Comparison of ENCODE assay signal across 8 mouse cellular contexts in genomic region chr5:112228240-112229076, GRCm38 (mm10). TPM values are rescaled to one million over a fixed set of nuclear protein-coding genes. Genes with fewer than 3 reads are reported as not detected.
DNase-seq lines count a peak whose midpoint lies in the region; ATAC-seq and TF ChIP-seq lines count a peak whose summit lies in the region.

No protein-coding gene starts in this region.

- no peak for DNase-seq in liver
- DNase-seq in forebrain, embryonic 11.5 days (ENCODE audit: low spot score): peak; percentile 91
- peak; percentile 67 to 76 for DNase-seq in layer of hippocampus, adult 2 months (ENCODE audit: low spot score in 2 of 2)
- DNase-seq in T-cell, adult 2 months (ENCODE audit: low spot score): no peak
- DNase-seq in ovary, postnatal 10 days (ENCODE audit: low spot score): no peak

- no peaks in the 10 kb centered on the region for H3K36me3 ChIP-seq in liver, embryonic 12.5 days
- peaks cover 4% of the 10 kb centered on the region for H3K36me3 ChIP-seq in forebrain, embryonic 11.5 days (ENCODE audit: control insufficient read depth, insufficient read depth, low read length)
- H3K36me3 ChIP-seq in midbrain, embryonic 15.5 days (replicated peaks): peaks cover 1% of the 10 kb centered on the region

- peak overlapping the region; percentile 15; the same call in 1 of the 2 replicates for H3K4me3 ChIP-seq in liver, embryonic 12.5 days
- H3K4me3 ChIP-seq in forebrain, embryonic 11.5 days (ENCODE audit: low read depth, low read length): peak overlapping the region; percentile 59
- peak overlapping the region; percentile 87 for H3K4me3 ChIP-seq in layer of hippocampus, adult 2 months
- H3K4me3 ChIP-seq in midbrain, embryonic 15.5 days: peak overlapping the region; percentile 76

- peaks cover 85% of the 10 kb centered on the region for H3K27me3 ChIP-seq in liver, embryonic 12.5 days (replicated peaks)
- no peaks in the 10 kb centered on the region; the same call in 1 of the 2 replicates for H3K27me3 ChIP-seq in forebrain, embryonic 11.5 days (ENCODE audit: control insufficient read depth, insufficient read depth, low read length)
- H3K27me3 ChIP-seq in midbrain, embryonic 15.5 days (replicated peaks): no peaks in the 10 kb centered on the region

- no peak for TF ChIP-seq CTCF in layer of hippocampus, adult 2 months (conservative IDR thresholded peaks at IDR 0.05)

- no peak overlapping the region for H3K27ac ChIP-seq in liver, embryonic 12.5 days
- peak overlapping the region; percentile 95 for H3K27ac ChIP-seq in forebrain, embryonic 11.5 days (ENCODE audit: low read depth, low read length)
- peak overlapping the region; percentile 95 for H3K27ac ChIP-seq in layer of hippocampus, adult 2 months
- peak overlapping the region; percentile 97 for H3K27ac ChIP-seq in midbrain, embryonic 15.5 days

- H3K4me1 ChIP-seq in liver, embryonic 12.5 days: peaks cover 7% of the 10 kb centered on the region
- H3K4me1 ChIP-seq in forebrain, embryonic 11.5 days (replicated peaks; ENCODE audit: control insufficient read depth, insufficient read depth, low read length): peaks cover 12% of the 10 kb centered on the region
- peaks cover 36% of the 10 kb centered on the region for H3K4me1 ChIP-seq in midbrain, embryonic 15.5 days

- H3K9ac ChIP-seq in liver, embryonic 12.5 days: no peak overlapping the region
- H3K9ac ChIP-seq in forebrain, embryonic 11.5 days (ENCODE audit: low read length): peak overlapping the region; percentile 83
- peak overlapping the region; percentile 94 for H3K9ac ChIP-seq in midbrain, embryonic 15.5 days

- ATAC-seq in liver, embryonic 12.5 days: no peak
- ATAC-seq in forebrain, embryonic 11.5 days (replicated peaks; ENCODE audit: low FRiP score): peak; percentile 80
- peak; percentile 88 for ATAC-seq in midbrain, embryonic 15.5 days (replicated peaks)
- ATAC-seq in megakaryocyte-erythroid progenitor cell, adult 5-6 weeks (replicated peaks; ENCODE audit: low FRiP score, low TSS enrichment, poor library complexity, severe bottlenecking): no peak

- WGBS in liver, embryonic 12.5 days (ENCODE audit: insufficient replicate concordance): 3% methylated on average over 57 of the region's 57 CpGs
- 1% methylated on average over 57 of the region's 57 CpGs for WGBS in forebrain, embryonic 11.5 days
- WGBS in midbrain, embryonic 15.5 days: under 1% methylated on average over 57 of the region's 57 CpGs

- peak overlapping the region; percentile 33 for H3K4me2 ChIP-seq in liver, embryonic 12.5 days
- H3K4me2 ChIP-seq in forebrain, embryonic 11.5 days (ENCODE audit: low read depth, low read length, severe bottlenecking): peak overlapping the region; percentile 77
- H3K4me2 ChIP-seq in midbrain, embryonic 15.5 days: peak overlapping the region; percentile 82

- H3K9me3 ChIP-seq in liver, embryonic 12.5 days (replicated peaks): no peaks in the 10 kb centered on the region
- no peaks in the 10 kb centered on the region; the same call in 1 of the 2 replicates for H3K9me3 ChIP-seq in forebrain, embryonic 11.5 days (ENCODE audit: control insufficient read depth, low read length)
- no peaks in the 10 kb centered on the region for H3K9me3 ChIP-seq in midbrain, embryonic 15.5 days

RNA-seq across cellular contexts. Expression of gene Cryba4, which starts 23.9 kb away (rescaled TPM):
- 0.73 and 0.77 TPM in 2 replicates for polyA plus RNA-seq in liver, embryonic 12.5 days (2016; fragmentation: Nextera tagmentation; extraction: Ambion mirVana)
- polyA plus RNA-seq in forebrain, embryonic 11.5 days (2014; fragmentation: Nextera tagmentation; extraction: Ambion mirVana): 0.48 and 1.1 TPM in 2 replicates
- 1 to 10 TPM; 1.0 to 1.5 TPM for total RNA-seq in layer of hippocampus, adult 2 months (2021)
- 0.93 and 1.4 TPM in 2 replicates for polyA plus RNA-seq in midbrain, embryonic 15.5 days (2015; fragmentation: Nextera tagmentation; extraction: Ambion mirVana)
- not detected in 2 replicates for total RNA-seq in megakaryocyte-erythroid progenitor cell, adult 5-6 weeks (2014; fragmentation: Nextera tagmentation)
- not detected in 2 replicates for total RNA-seq in megakaryocyte-erythroid progenitor cell, adult 5-6 weeks (2017)

RNA-seq across cellular contexts. Expression of gene Crybb1, which starts 27.2 kb away (rescaled TPM):
- polyA plus RNA-seq in liver, embryonic 12.5 days (2016; fragmentation: Nextera tagmentation; extraction: Ambion mirVana): 0.15 and 0.16 TPM in 2 replicates
- polyA plus RNA-seq in forebrain, embryonic 11.5 days (2014; fragmentation: Nextera tagmentation; extraction: Ambion mirVana): 0.48 and 0.73 TPM in 2 replicates
- 1 to 10 TPM; 6.4 to 7.8 TPM for total RNA-seq in layer of hippocampus, adult 2 months (2021)
- polyA plus RNA-seq in midbrain, embryonic 15.5 days (2015; fragmentation: Nextera tagmentation; extraction: Ambion mirVana): 4.3 and 4.8 TPM in 2 replicates
- total RNA-seq in megakaryocyte-erythroid progenitor cell, adult 5-6 weeks (2014; fragmentation: Nextera tagmentation): not detected in 2 replicates
- not detected in 2 replicates for total RNA-seq in megakaryocyte-erythroid progenitor cell, adult 5-6 weeks (2017)

RNA-seq across cellular contexts. Expression of gene Tpst2, which starts 48.0 kb away (rescaled TPM):
- 40.5 and 45.1 TPM in 2 replicates for polyA plus RNA-seq in liver, embryonic 12.5 days (2016; fragmentation: Nextera tagmentation; extraction: Ambion mirVana)
- 30.9 and 34.3 TPM in 2 replicates for polyA plus RNA-seq in forebrain, embryonic 11.5 days (2014; fragmentation: Nextera tagmentation; extraction: Ambion mirVana)
- total RNA-seq in layer of hippocampus, adult 2 months (2021): 10 to 100 TPM; 45.3 to 45.4 TPM
- 29.4 and 33.7 TPM in 2 replicates for polyA plus RNA-seq in midbrain, embryonic 15.5 days (2015; fragmentation: Nextera tagmentation; extraction: Ambion mirVana)
- 37.4 and 43.4 TPM in 2 replicates for total RNA-seq in megakaryocyte-erythroid progenitor cell, adult 5-6 weeks (2014; fragmentation: Nextera tagmentation)
- total RNA-seq in megakaryocyte-erythroid progenitor cell, adult 5-6 weeks (2017): 17.6 and 27.3 TPM in 2 replicates

Comparison
In these comparisons a context has a peak if more than half of its experiments do, and no peak if none do; other contexts are left out.
1. ATAC-seq: peak in forebrain, embryonic 11.5 days (single experiment) and midbrain, embryonic 15.5 days (single experiment); none in liver, embryonic 12.5 days (single experiment) and megakaryocyte-erythroid progenitor cell, adult 5-6 weeks (single experiment).
2. H3K4me3 ChIP-seq: peak in every context shown above with its lines; median percentile 87 in layer of hippocampus, adult 2 months; 76 in midbrain, embryonic 15.5 days; 59 in forebrain, embryonic 11.5 days; 15 in liver, embryonic 12.5 days.
3. DNase-seq: peak in forebrain, embryonic 11.5 days (single experiment) and layer of hippocampus, adult 2 months (2 of 2); none in liver (single experiment), T-cell, adult 2 months (single experiment) and ovary, postnatal 10 days (single experiment).
4. Peak in every context shown above with its lines, with median percentiles within 50 percentile points of each other: H3K4me2 ChIP-seq.